Mouse (Mus musculus) myocyte (in vitro differentiated cells): ENCODE data around the gene Sncg. TPM values are rescaled to one million over a fixed set of nuclear protein-coding genes. Genes with fewer than 3 reads are reported as not detected.
"Not testable (repeated sequence)": the region's sequence is repeated elsewhere in the genome, so short reads cannot be mapped to it uniquely, and the experiment has no call there.

Source experiments
- H3K27me3 ChIP-seq: one replicate; pipeline ENCODE4 v1.6.1; 2011; ENCODE audit not compliant: control insufficient read depth, insufficient read depth, insufficient read length
- H3K36me3 ChIP-seq: one replicate; pipeline ENCODE4 v1.6.1; 2011; ENCODE audit not compliant: control insufficient read depth, insufficient read depth
- H3K4me2 ChIP-seq: one replicate; pipeline ENCODE4 v1.6.1; 2011; ENCODE audit warnings: low read depth, control low read depth
- H3K4me3 ChIP-seq: one replicate; pipeline ENCODE4 v1.5.1; 2011; ENCODE audit warnings: mild to moderate bottlenecking, control low read depth, moderate library complexity
- H3K79me2 ChIP-seq: one replicate; pipeline ENCODE4 v1.6.1; 2011; ENCODE audit not compliant: control insufficient read depth, insufficient read depth
- H3ac ChIP-seq: one replicate; pipeline ENCODE4 v1.6.1; 2011; ENCODE audit not compliant: control insufficient read depth, insufficient read length
- CEBPB ChIP-seq: IDR thresholded peaks from 2 replicates; pipeline ENCODE4 v1.6.1; 2011; ENCODE audit warnings: mild to moderate bottlenecking, moderate library complexity; ENCODE audit not compliant: poor library complexity, insufficient read depth, severe bottlenecking
- E2F4 ChIP-seq: IDR thresholded peaks from one replicate; pipeline ENCODE4 v1.6.1; 2011; ENCODE audit warnings: mild to moderate bottlenecking, control low read depth, moderate library complexity; ENCODE audit not compliant: insufficient read depth
- MAX ChIP-seq: IDR thresholded peaks from one replicate; pipeline ENCODE4 v1.6.1; 2011; ENCODE audit warnings: low read depth, mild to moderate bottlenecking, control low read depth
- MYOD1 ChIP-seq, 3 experiments: IDR thresholded peaks; one replicate each; pipeline ENCODE4 v1.6.1; 2011; ENCODE audit warnings: control low read depth in 2 of 3, low read depth in 2 of 3, mild to moderate bottlenecking in 2 of 3, moderate library complexity in 1 of 3; ENCODE audit not compliant: insufficient read length in 2 of 3, control insufficient read depth in 1 of 3
- MYOG ChIP-seq, 3 experiments: IDR thresholded peaks; one replicate each; pipeline ENCODE4 v1.6.1; 2011; ENCODE audit warnings: control low read depth in 2 of 3, low read depth in 2 of 3, mild to moderate bottlenecking in 2 of 3; ENCODE audit not compliant: insufficient read length in 2 of 3, control insufficient read depth in 1 of 3, insufficient read depth in 1 of 3
- POLR2A ChIP-seq: IDR thresholded peaks from one replicate; pipeline ENCODE4 v1.6.1; 2011; ENCODE audit warnings: low read depth, mild to moderate bottlenecking, control low read depth, moderate library complexity; ENCODE audit not compliant: insufficient read length
- POLR2AphosphoS2 ChIP-seq: IDR thresholded peaks from one replicate; pipeline ENCODE4 v1.6.1; 2011; ENCODE audit warnings: low read depth, control low read depth; ENCODE audit not compliant: insufficient read length
- REST ChIP-seq: IDR thresholded peaks from one replicate; pipeline ENCODE4 v1.6.1; 2011; ENCODE audit warnings: mild to moderate bottlenecking, control low read depth, moderate library complexity; ENCODE audit not compliant: insufficient read depth, insufficient read length
- SRF ChIP-seq: IDR thresholded peaks from one replicate; pipeline ENCODE4 v1.6.1; 2011; ENCODE audit warnings: low read depth; ENCODE audit not compliant: control insufficient read depth, insufficient read length
- TCF12 ChIP-seq: IDR thresholded peaks from one replicate; pipeline ENCODE4 v1.6.1; 2011; ENCODE audit warnings: mild to moderate bottlenecking, control low read depth; ENCODE audit not compliant: poor library complexity, insufficient read depth, severe bottlenecking
- TCF3 ChIP-seq: IDR thresholded peaks from one replicate; pipeline ENCODE4 v1.6.1; 2011; ENCODE audit warnings: low read depth, control low read depth; ENCODE audit not compliant: insufficient read length
- USF1 ChIP-seq: IDR thresholded peaks from one replicate; pipeline ENCODE4 v1.6.1; 2011; ENCODE audit warnings: low read depth, mild to moderate bottlenecking, control low read depth, moderate library complexity
- polyA plus RNA-seq: library from polyadenylated mRNA; unstranded; fragments of >200 nt; fragmentation: generic; extraction: Trizol; gene quantifications from one replicate; pipeline ENCODE4 v1.2.1, GENCODE M21; 2012; ENCODE audit warnings: missing spikeins

Sncg gene
- 1.3 TPM for polyA plus RNA-seq

GRCm38 (mm10) chr14:34374577-34374976, at the start of gene Sncg:
Sncg (minus strand) TSS chr14:34374789.
- Histone ChIP-seq H3K36me3 (no peaks in the 10 kb centered on the region), H3ac (no peak within 1 kb of the TSS), H3K4me2 (peak within 1 kb of the TSS; percentile 18), H3K4me3 (no peak within 1 kb of the TSS), H3K27me3 (no peaks in the 10 kb centered on the region), H3K79me2 (no peaks in the 10 kb centered on the region)
- TF ChIP-seq POLR2AphosphoS2 = no peak
- TF ChIP-seq MAX = no peak

- no peak overlapping the region for H3ac ChIP-seq
Measured at GRCm38 (mm10) chr14:34421078-34421477, 46.5 kb upstream of the Sncg start.

GRCm38 (mm10) chr14:34417501-34417900, 42.9 kb upstream of the Sncg start:
- peaks cover 47% of the 10 kb centered on the region for H3K36me3 ChIP-seq
- H3K4me3 ChIP-seq = no peak overlapping the region
- no peaks in the 10 kb centered on the region for H3K27me3 ChIP-seq
- no peak overlapping the region for H3K4me2 ChIP-seq
- TF ChIP-seq MYOD1 (IDR thresholded peaks at IDR 0.05; ENCODE audit: control insufficient read depth in 1 of 3, insufficient read length in 2 of 3, low read depth in 2 of 3) = no peak
- no peak for TF ChIP-seq USF1
- TF ChIP-seq MYOG (IDR thresholded peaks at IDR 0.05; ENCODE audit: control insufficient read depth in 1 of 3, insufficient read depth in 1 of 3, insufficient read length in 2 of 3, low read depth in 2 of 3) = no peak
- no peaks in the 10 kb centered on the region for H3K79me2 ChIP-seq
- H3ac ChIP-seq = no peak overlapping the region

More at GRCm38 (mm10) chr14:34421078-34421477, 46.5 kb upstream of the Sncg start:
- Histone ChIP-seq H3K36me3 (peaks cover 52% of the 10 kb centered on the region), H3K4me2 (no peak overlapping the region), H3K27me3 (no peaks in the 10 kb centered on the region), H3K4me3 (no peak overlapping the region), H3K79me2 (no peaks in the 10 kb centered on the region)
- TF ChIP-seq MYOG (IDR thresholded peaks at IDR 0.05; ENCODE audit: control insufficient read depth in 1 of 3, insufficient read depth in 1 of 3, insufficient read length in 2 of 3, low read depth in 2 of 3) (no peak), POLR2A (no peak), TCF3 (no peak), MYOD1 (IDR thresholded peaks at IDR 0.05; ENCODE audit: control insufficient read depth in 1 of 3, insufficient read length in 2 of 3, low read depth in 2 of 3) (no peak), POLR2AphosphoS2 (no peak), CEBPB (no peak), SRF (no peak), REST (no peak)

GRCm38 (mm10) chr14:34416946-34417345, 42.4 kb upstream of the Sncg start:
- peaks cover 47% of the 10 kb centered on the region for H3K36me3 ChIP-seq
- not testable (repeated sequence) for H3K4me2 ChIP-seq, H3K4me3 ChIP-seq, H3K27me3 ChIP-seq, H3ac ChIP-seq, H3K79me2 ChIP-seq

- TF ChIP-seq E2F4 (no peak), MYOG (IDR thresholded peaks at IDR 0.05; ENCODE audit: control insufficient read depth in 1 of 3, insufficient read depth in 1 of 3, insufficient read length in 2 of 3, low read depth in 2 of 3) (no peak), SRF (no peak), CEBPB (no peak), REST (no peak), TCF12 (no peak), POLR2A (no peak), TCF3 (no peak), USF1 (no peak), MAX (no peak), MYOD1 (IDR thresholded peaks at IDR 0.05; ENCODE audit: control insufficient read depth in 1 of 3, insufficient read length in 2 of 3, low read depth in 2 of 3) (no peak), POLR2AphosphoS2 (no peak)
- no peak overlapping the region for H3K4me2 ChIP-seq
- H3K36me3 ChIP-seq = peaks cover 45% of the 10 kb centered on the region
- no peak overlapping the region for H3K4me3 ChIP-seq
- no peaks in the 10 kb centered on the region for H3K27me3 ChIP-seq
- no peak overlapping the region for H3ac ChIP-seq
- H3K79me2 ChIP-seq = no peaks in the 10 kb centered on the region
Measured at GRCm38 (mm10) chr14:34412164-34412896, 37.7 kb upstream of the Sncg start.

GRCm38 (mm10) chr14:34410716-34411115, 36.1 kb upstream of the Sncg start:
- no peak for TF ChIP-seq POLR2AphosphoS2
- TF ChIP-seq TCF3 = no peak
- TF ChIP-seq SRF = no peak
- Histone ChIP-seq H3K36me3 (peaks cover 47% of the 10 kb centered on the region), H3K79me2 (no peaks in the 10 kb centered on the region), H3K4me3 (no peak overlapping the region), H3ac (no peak overlapping the region), H3K27me3 (no peaks in the 10 kb centered on the region), H3K4me2 (no peak overlapping the region)
